Mouse (Mus musculus): Measurements from ENCODE around the gene Sept5.

GRCm38 (mm10) chr16:18624641-18625040 is 5.1 kb downstream of the Sept5 start:
- no peak for TF ChIP-seq CTCF (IDR thresholded peaks at IDR 0.05; ENCODE audit: low read depth, low read length)
- no peak for TF ChIP-seq POLR2A (IDR thresholded peaks at IDR 0.05; ENCODE audit: borderline replicate concordance, low read depth, low read length)

Data from bone marrow macrophage, adult 2 months (primary cell).